Mouse (Mus musculus): ENCODE results near the gene Krtap26-1. TPM values are rescaled to one million over a fixed set of nuclear protein-coding genes. Genes with fewer than 3 reads are reported as not detected.

The Krtap26-1 gene
- not detected in 2 replicates for polyA plus RNA-seq (2012; rRNA removed)

GRCm38 (mm10) chr16:88647358-88647846 is at the start of gene Krtap26-1:
Krtap26-1 (minus strand) TSS chr16:88647796.

GRCm38 (mm10) chr16:88671571-88671970 is 24.0 kb upstream of the Krtap26-1 start, which contains the start of gene Krtap27-1:
Krtap27-1 (minus strand) TSS chr16:88671671.

GRCm38 (mm10) chr16:88627566-88627965 is 20.0 kb downstream of the Krtap26-1 start, which contains the start of gene 2310079G19Rik:
2310079G19Rik (minus strand) TSS chr16:88627666.

GRCm38 (mm10) chr16:88611922-88612321 is 35.7 kb downstream of the Krtap26-1 start, which contains the start of gene Krtap24-1:
Krtap24-1 (minus strand) TSS chr16:88612279.

Other genes with a start within 250 kb of the Krtap26-1 start
- gene Cldn17, start 140.8 kb downstream of the Krtap26-1 start, polyA plus RNA-seq (2012; rRNA removed): not detected in 2 replicates
- gene Cldn8, start 84.6 kb downstream of the Krtap26-1 start, polyA plus RNA-seq (2012; rRNA removed): 0.12 and 0.83 TPM in 2 replicates
- not detected in 2 replicates for gene Krtap24-1, start 35.5 kb downstream of the Krtap26-1 start, polyA plus RNA-seq (2012; rRNA removed)
- gene 2310079G19Rik, start 20.1 kb downstream of the Krtap26-1 start, polyA plus RNA-seq (2012; rRNA removed): not detected in 2 replicates
- not detected in 2 replicates for gene Krtap27-1, start 23.9 kb upstream of the Krtap26-1 start, polyA plus RNA-seq (2012; rRNA removed)
- not detected in 2 replicates for gene 2310061N02Rik, start 60.2 kb upstream of the Krtap26-1 start, polyA plus RNA-seq (2012; rRNA removed)
- not detected in 2 replicates for gene Krtap13-1, start 81.1 kb upstream of the Krtap26-1 start, polyA plus RNA-seq (2012; rRNA removed)
- gene Krtap13, start 103.8 kb upstream of the Krtap26-1 start, polyA plus RNA-seq (2012; rRNA removed): not detected in 2 replicates
- not detected in 2 replicates for gene 2310034C09Rik, start 111.1 kb upstream of the Krtap26-1 start, polyA plus RNA-seq (2012; rRNA removed)
- not detected in 2 replicates for gene 2310057N15Rik, start 126.4 kb upstream of the Krtap26-1 start, polyA plus RNA-seq (2012; rRNA removed)
- gene Gm5965, start 130.1 kb upstream of the Krtap26-1 start, polyA plus RNA-seq (2012; rRNA removed): not detected in 2 replicates
- gene Gm20741, start 164.4 kb upstream of the Krtap26-1 start, polyA plus RNA-seq (2012; rRNA removed): not detected in 2 replicates
- gene Krtap15, start 172.4 kb upstream of the Krtap26-1 start, polyA plus RNA-seq (2012; rRNA removed): not detected in 2 replicates
- not detected in 2 replicates for gene Krtap14, start 178.3 kb upstream of the Krtap26-1 start, polyA plus RNA-seq (2012; rRNA removed)
- gene Krtap19-1, start 221.6 kb upstream of the Krtap26-1 start, polyA plus RNA-seq (2012; rRNA removed): not detected in 2 replicates
- gene Krtap19-2, start 226.5 kb upstream of the Krtap26-1 start, polyA plus RNA-seq (2012; rRNA removed): not detected in 2 replicates
- gene Krtap19-3, start 230.2 kb upstream of the Krtap26-1 start, polyA plus RNA-seq (2012; rRNA removed): not detected in 2 replicates
- gene Krtap19-4, start 237.3 kb upstream of the Krtap26-1 start, polyA plus RNA-seq (2012; rRNA removed): not detected in 2 replicates
- not detected in 2 replicates for gene Krtap19-5, start 248.7 kb upstream of the Krtap26-1 start, polyA plus RNA-seq (2012; rRNA removed)

Data from central nervous system, embryonic 11.5 days (tissue).